Mouse (Mus musculus) spleen, embryonic (tissue): ENCODE results near the gene Grik5.

ENCODE experiments used
- CTCF ChIA-PET: fragments of 350-600 bp; sonication (Branson Sonifier 250); formaldehyde crosslinking; loops from one replicate; lab custom pipeline; 2022; lab: Charles Lee

Gene Grik5

DNA sequence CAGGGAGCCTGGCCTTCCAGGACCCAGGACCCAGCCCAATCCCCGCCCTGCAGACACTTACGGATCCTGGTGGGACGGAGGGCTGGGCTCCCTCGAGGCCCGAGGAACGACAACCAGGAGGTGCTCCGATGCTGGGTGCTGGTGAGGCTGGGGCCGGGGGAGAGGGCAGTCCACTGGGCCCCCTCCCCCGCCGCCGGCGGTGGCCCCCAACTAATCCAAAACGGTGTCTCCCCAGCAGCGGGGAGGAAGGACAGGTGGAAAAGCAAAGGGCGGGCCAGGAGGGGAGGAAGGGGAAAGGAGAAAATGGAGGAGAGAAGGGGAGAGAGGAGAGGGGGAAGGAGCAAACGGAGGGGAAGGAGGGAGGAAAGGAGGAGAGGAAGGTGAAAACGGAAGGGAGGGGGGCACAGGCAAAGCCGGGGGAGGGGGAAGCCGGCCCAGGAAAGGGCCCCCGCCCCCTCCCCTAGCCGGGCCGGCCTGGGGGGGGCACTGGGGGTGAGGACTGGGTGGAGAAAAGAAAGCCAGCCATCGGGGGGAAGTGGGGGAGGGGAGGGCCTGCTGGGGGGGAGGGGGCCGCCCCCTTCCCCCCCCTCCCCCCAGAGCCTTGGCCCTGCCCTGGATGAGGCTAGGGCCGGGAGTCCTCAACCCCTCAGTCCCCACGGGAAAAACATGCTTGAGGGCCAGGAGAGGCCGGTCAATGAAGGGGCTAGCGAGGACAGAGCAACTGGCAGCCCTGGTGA, at the start of gene Grik5, which contains the start of gene Zfp574:
Gene Grik5 (minus strand): TSS at position 368 of the 737 bp plus-strand sequence.
Gene Zfp574 (plus strand): TSS at position 589 of the 737 bp plus-strand sequence.
- CTCF ChIA-PET, result no interaction called here

DNA sequence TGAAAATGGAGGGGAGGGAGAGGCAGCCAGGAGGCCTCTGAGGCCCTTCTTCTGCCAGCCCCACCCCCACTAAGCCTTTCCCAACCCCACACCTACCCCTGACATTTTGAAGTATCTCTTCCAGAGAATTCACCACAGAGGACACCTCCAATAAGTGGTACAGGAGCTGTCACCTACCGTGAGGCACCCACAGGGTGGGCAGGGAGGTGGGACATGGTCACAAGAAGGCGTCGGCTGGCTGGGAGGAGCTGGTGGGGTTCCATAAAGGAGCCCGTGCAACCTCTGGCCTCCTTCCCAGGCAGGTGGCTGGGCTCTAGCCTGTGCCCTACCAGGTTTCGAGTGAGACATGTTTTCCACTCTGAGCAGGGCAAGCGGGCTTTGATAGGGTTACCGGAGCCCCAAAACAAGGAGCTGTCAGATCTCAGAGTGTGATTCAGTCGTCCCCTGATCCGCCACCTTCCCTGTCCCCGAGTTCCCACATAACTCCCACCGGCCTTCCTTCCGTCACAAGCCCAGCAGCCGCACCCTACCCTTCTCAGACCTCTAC, 49.2 kb upstream of the Grik5 start:
- CTCF ChIA-PET, result no interaction called here

DNA sequence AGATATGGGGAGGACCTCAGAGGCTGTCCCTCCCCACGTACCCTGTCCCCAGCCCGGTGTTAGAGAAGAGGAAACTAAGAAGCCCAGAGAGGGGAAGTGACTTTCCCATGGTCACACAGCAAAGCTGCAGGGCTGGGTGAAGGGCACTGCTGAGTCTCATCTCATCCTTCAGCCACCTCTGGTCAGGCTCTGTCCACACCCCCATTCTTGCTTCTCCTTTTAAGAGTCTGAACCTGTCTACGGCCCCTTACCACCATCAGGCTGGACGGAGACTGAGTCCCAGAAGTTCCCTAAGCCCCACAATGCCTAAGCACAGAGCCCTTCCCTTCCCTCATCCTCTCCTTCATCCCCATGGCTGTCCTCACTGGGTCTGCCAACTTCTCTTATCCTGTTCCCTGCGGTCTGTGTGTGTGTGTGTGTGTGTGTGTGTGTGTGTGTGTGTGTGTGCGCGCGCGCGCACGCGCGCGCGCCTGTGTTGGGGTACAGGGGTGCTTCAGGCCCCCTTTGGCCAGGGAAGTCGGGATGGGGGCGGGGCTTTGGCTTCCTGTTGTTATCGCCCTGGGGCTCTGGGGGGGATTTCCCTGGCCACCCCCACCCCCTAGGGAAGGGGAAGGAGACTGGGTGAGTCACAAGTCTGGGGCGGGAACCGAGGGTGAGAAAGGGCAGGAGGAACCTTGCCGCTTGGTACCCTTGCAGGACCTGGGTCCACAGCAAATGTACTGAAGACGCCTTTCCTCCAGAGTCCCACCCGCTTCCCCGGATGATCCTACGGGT, 48.1 kb upstream of the Grik5 start:
- CTCF ChIA-PET, result interaction anchor here (0.7 kb wide), 1 partner anchor 16 kb away, joined by 4 read pairs; no protein-coding TSS in a partner anchor

DNA sequence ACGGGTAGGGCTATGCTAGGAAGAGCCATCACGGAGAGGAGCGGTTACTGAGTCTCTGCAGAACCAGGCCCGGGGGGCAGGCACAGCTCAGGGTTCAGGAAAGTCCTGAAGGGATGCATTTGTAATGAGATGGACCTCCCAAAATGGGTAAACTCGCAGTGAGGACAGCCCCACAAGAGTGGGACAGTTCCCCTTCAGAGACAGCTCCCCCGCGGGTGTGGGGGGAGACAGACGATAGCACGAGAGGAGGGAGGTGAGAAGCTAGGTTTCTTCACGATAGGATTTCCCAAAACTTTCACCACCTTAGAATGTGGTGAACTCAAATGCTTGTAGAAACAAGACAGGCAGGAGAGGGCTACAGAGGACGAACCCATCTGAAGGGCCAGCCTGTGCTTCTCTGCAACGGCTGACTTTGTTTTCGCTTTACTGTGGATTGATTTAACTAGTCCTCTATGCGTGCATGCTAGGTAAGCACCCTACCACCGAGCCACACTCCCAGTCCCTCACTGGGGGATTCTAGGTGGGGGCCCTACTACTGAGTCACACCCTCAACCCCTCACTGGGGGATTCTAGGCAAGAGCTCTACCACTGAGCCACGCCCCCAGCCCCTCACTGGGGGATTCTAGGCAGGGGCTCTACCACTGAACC, 40.9 kb upstream of the Grik5 start:
- CTCF ChIA-PET, result interaction anchor here (0.5 to 0.7 kb wide), 2 partner anchors 19 to 513 kb away, joined by 4 to 5 read pairs; partner anchors contain the start of gene B3gnt8

DNA sequence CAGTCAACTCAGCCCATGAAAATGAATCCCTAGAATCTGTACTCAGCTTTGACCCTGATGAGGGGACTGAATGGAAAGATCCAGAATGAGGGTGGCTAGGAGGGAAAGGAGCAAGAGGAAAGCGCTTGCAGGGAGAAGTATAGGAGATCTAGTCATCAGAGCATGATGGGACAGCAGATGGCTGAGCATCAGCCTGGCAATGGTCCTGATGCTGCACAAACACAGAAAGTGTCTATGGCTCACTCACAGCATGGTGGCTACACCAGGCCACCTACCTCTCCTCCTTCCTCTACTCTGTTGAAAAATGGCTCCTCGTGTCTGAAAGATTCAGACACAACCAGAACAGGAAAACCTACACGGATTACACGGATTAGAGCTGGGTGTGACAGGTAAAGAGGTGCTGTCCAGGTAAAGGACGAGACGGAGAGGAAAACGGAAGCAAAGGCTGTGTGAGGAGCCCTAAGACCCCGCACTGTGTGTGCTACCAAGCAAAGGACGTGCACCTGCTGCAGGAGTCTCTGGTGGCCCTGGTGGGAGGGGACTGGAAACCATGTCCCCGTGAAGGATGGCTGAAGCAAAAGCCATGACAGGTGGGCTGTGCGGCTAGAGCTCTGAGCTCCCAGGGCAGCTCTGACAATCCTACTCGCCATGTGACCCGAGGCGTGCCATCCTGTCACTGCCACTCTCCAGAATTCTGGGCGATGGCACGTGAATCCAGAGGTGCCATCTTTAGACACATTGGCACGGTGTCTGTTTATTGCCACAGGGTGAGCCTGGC, 40.2 kb upstream of the Grik5 start:
- CTCF ChIA-PET, result interaction anchor here (0.5 to 0.8 kb wide), 2 partner anchors 10 to 18 kb away, joined by 4 to 5 read pairs; no protein-coding TSS in a partner anchor

DNA sequence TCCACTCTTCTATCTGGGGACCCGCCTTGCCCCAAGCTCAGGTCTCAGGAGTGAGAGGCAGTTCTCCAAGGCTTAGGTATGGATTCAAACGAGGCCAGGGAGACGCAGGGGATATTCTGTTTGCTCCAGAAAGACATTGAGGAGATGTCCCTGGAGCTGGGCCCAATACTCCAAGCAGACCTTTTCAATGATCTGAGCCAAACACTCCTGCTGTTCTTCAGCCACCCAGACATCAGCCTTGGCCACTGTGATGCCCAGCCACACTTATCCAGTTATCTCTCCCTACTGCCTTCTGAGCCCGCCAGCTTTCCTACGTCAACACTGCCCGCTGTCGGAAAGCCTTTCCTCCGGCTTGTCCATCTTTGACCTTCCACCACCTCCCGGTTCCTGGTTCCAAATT, 38.2 kb upstream of the Grik5 start:
- CTCF ChIA-PET, result interaction anchor here (1.1 to 1.5 kb wide), 2 partner anchors 18 to 23 kb away, joined by 3 read pairs; no protein-coding TSS in a partner anchor

DNA sequence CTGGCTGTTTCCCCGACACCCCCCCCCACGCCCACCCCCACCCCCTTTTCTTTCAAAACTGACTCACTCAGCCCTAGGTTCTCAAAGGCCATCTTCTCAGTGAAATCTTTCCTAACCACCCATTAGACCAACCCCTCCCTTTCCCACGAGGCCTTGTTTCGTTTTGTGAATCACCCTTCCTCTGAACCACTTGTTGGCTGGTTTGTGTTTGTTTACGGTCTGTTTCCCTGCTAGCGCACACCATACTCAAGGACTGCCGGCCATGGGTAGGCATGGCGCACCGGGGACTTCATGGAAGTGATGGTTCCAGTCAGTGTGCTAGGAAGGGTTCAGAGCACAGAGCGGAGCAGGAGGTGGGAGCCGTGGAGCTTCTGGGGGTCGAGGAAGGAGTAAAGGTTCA, 37.2 kb upstream of the Grik5 start:
- CTCF ChIA-PET, result no interaction called here

DNA sequence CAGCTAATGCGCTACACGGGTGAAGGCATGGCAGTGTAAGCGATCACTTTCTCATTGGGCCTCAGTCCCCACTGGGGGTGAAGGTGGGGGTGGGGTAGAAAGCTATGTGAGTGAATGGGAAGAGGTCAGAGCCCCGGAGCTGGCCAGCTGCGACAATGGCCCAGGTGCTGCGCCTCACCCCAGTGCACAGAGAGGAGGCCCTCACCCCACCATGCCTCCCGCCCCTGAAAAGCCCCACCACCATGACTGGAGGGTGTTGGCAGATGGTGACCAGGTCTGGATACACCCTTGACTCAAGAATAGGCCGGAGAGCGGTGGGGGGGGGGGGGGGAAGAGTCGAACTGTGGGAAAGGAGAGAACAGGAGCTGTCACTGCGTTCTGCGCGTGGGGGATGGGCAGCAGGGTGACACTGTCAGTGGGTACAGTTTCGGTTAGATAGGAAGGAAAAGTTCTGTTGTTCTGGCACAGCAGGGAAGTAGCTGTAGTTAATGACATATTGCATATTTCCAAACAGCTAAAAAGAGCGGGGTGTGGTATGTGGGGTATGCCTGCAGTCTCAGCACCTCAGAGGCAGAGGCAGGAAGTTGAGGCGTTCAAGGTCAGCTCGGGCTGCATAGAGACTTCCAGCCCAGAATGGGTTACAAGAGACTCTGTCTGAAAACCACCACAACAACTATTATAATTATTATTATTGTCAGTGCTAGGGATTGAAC, 34.8 kb upstream of the Grik5 start:
- CTCF ChIA-PET, result interaction anchor here (0.5 to 2.1 kb wide), 11 partner anchors 16 to 396 kb away, joined by 3 to 13 read pairs (median 4); partner anchors contain the start of gene Gsk3a

DNA sequence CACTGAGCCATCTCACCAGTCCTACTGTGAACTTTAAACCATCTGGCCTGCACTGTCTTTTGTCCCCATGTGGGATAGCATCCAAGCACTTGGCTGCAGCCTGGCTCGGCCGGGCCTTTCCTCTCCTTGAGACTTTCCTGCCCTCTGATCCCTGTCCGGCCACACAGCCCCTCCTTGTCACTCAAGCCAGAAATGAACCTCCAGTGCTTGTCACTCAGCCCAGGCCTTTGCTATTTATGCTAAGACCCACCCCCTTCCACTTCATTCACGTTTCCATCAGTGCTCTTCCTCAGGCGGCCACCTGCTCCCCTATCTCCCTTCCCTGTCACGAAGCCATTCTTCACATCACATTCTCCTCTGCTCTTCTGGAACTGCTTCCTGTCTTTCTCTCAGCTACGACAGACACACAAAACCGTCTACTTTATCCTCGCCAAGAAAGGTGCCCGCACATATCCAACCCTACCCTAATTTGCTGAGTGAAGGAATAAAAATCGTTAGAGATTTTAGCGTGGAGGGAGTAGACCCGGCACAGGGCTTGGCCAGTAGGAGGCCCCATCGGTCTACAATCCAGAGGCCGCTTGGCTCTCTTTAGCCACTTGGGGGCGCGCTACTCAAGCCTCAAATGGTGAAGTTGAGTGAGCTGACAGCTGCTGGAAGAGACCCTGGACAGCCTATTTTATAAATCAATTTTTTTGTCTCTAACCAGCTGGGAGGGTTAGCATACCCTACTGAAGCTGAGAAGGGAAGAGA, 33.4 kb upstream of the Grik5 start:
- CTCF ChIA-PET, result interaction anchor here (0.7 to 2.1 kb wide), 4 partner anchors 21 to 82 kb away, joined by 3 to 13 read pairs (median 5); no protein-coding TSS in a partner anchor

DNA sequence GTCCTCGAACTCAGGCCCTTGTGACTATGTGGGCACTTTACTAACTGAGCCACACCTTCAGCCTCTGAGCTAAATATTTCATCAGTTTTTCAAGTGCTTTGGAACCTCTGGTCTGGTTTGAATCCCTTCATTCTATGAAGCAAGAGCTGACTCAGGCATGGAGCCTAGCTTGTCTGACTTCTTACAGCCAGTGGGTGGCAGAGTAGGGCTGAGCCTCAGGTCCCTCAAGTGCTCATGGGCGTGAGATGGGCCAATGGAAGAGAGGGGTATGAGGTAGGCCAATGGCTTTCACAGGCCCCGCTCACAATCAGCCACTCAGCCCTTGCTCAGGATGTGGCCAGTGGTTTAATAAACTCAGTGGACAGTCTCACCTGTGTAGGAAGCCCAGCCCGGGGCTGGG, 27.4 kb upstream of the Grik5 start:
- CTCF ChIA-PET, result interaction anchor here (0.6 kb wide), 2 partner anchors 79 to 90 kb away, joined by 3 to 5 read pairs; no protein-coding TSS in a partner anchor

DNA sequence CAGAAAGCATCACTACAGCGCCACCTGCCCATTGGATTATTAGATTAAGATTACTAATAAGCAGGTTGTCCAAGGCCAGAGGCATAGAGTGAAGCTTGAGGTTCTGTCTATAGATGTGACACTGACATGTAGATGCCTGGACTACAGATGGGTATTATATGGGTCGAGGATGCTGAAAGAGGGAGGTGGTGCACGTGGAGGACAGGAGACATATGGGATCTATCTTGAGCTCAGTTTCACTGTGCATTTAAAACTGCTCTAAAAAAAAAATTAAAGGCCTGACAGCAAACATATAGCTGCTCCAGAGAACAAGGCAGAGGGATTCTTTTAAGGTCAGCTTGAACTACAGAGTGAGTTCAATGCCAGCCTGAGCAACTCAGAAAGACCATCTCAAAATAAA, 26.0 kb upstream of the Grik5 start:
- CTCF ChIA-PET, result interaction anchor here (0.6 kb wide), 1 partner anchor 12 kb away, joined by 3 read pairs; no protein-coding TSS in a partner anchor

DNA sequence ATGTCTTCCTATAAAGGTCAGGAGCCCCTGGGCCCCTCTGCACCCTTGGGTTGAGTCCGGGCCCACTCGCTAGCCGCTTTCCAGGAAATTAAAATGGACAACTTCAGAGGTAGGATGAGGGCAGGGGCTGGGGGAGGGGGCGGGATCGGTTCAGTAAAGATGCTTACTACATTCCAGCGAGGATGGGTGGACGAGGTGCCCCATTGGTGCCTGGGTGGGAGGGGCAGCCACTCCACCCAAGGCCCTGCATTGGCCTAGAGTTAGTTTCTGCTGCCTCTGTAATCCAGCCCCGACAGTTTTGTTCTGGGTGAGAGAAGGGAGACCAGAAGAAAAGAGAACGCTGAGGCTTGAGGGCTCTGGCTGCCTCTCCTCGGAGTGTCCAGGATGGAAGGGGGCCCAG, 17.7 kb upstream of the Grik5 start:
- CTCF ChIA-PET, result no interaction called here

DNA sequence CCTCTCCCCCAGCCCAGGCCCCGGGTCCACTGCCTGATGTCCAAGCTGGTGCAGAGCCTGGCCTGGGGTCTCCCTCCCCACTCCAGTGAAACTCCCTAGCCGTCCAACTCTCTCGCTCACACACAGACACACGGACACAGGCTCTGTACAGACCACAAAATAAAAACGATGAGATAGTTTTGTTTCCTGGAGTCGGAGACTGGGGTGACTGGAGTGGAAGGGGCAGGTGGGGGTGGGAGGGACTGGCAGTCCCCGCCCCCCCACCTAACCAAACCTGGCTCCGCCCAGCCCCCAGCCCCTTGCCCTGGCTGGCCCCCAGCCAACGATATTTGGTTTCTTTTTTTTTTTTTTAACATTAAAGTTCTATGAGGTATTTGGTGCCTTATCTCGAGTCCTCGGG, 16.8 kb upstream of the Grik5 start:
- CTCF ChIA-PET, result interaction anchor here (0.5 kb wide), 1 partner anchor 248 kb away, joined by 5 read pairs; no protein-coding TSS in a partner anchor

DNA sequence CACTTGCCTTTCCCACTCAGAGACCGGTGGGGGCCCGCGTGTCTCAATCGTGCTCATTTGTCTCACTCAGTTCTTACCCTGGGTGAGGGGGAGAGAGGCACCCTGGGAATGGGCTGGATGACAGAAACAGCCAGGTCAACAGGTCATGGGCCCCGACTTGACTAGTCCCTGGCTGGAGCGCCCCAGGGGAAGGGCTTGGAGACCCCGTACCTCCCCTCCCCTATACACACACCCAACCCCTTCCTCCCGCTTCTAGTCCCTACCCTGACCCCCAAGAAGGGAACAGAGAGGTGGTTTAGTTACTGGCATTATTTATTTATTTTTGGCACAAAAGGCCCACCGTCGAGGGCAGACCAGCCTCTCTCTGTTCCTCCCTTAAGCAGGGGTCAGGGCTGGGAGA, 16.4 kb upstream of the Grik5 start:
- CTCF ChIA-PET, result interaction anchor here (0.5 to 0.7 kb wide), 2 partner anchors 12 to 248 kb away, joined by 5 read pairs; no protein-coding TSS in a partner anchor

DNA sequence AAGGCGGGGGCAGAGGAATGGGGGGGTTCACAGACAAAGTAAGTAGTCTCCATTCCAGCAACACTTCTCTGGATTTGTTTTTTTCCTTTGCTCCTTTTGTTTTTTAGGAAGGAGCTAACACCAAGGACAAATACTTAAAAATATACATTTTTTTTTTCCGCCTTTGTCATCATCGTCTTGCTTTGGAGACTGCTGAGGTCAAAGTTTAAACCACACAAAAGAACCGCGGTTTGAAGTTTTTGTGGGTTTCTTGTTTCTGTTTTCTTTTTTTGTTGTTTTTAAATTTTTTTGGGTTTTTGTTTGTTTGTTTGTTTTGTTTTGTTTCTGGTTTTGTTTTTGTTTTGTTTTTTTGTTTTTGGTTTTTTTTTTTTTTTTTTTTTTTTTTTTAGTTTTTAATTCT, 15.8 kb upstream of the Grik5 start:
- CTCF ChIA-PET, result interaction anchor here (0.7 kb wide), 2 partner anchors 11 to 19 kb away, joined by 3 to 5 read pairs; no protein-coding TSS in a partner anchor

DNA sequence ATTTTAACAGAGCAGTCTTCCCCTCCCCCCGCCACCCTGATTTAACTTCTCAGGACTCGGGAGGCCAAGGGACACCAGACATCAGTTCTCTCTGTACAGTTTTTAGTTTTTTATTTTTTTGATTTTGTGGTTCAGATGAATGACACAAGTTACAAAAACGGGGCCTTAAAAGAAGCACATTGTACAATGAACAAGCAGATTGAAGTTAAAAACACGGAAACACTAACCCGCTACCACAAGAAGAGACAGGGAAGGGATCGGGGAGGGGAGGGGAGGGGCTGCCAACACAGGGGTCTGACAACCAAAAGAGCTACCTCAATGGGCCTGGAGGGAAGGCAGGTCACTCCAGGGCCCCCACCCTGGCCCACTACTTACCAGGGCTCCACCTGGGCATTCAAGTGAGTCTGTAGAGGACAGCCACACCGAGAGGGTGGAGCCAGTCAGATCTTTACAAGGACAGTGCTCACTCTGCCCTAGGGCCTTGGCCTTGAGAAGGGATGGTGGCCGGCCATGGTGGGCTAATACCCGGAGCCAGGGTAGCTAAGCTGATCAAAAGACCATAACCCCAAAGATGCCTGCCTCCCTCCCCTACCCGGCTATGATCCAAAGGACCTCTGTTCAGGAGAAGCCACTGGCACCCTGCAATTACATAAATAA, 15.2 kb upstream of the Grik5 start:
- CTCF ChIA-PET, result interaction anchor here (0.7 kb wide), 1 partner anchor 20 kb away, joined by 3 read pairs; no protein-coding TSS in a partner anchor

DNA sequence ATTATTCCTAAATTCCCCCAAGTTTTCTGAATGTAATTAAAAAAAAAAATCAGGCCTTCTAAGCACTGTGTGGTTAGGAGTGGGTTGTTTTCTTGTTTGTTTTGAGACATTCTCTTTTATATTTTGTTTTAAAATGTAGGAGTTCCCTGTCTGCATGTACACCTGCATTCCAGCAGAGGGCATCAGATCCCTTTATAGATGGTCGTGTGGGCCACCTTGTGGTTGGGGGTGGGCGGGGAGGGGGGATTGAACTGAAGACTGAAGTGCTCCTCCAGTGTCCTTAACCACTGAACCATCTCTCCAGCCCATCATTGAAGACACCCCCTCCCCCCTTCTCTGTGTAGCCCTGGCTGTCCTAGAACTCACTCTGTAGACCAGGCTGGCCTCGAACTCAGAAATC, 14.5 kb upstream of the Grik5 start:
- CTCF ChIA-PET, result interaction anchor here (0.8 kb wide), 1 partner anchor 101 kb away, joined by 3 read pairs; no protein-coding TSS in a partner anchor

DNA sequence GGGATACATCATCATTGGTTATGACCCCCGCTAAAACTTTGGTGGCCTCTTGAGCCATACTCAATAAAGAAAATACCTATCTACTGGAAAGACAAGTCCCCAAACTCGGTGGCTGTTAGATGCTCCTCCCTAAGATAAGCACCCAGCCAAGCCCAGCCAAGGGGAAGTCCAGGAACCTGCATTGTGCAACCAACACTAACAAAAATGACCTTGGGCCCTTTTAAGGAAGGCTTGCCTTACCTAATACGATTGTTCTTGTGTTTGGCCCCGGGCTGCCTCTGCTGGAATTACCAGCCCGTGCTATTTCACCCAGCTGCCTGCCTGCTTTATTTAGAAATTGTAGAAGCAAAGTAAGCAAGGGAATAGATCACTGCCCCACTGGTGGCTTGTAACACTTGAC, 12.5 kb upstream of the Grik5 start:
- CTCF ChIA-PET, result interaction anchor here (0.8 kb wide), 1 partner anchor 173 kb away, joined by 3 read pairs; no protein-coding TSS in a partner anchor
